Mouse (Mus musculus) kidney, embryonic 14.5 days (tissue): ENCODE results near the gene Oog2. TPM values are rescaled to one million over a fixed set of nuclear protein-coding genes. Genes with fewer than 3 reads are reported as not detected.
"Not testable (repeated sequence)": the region's sequence is repeated elsewhere in the genome, so short reads cannot be mapped to it uniquely, and the experiment has no call there.

ENCODE experiments used
- ATAC-seq: fragments of 200-750 bp; cut with Nextera tagmentation; 2 replicates; pipeline ENCODE4 v1.8.0; 2017; ENCODE audit warnings: moderate number of reproducible peaks, mild to moderate bottlenecking, moderate TSS enrichment, moderate library complexity; ENCODE audit not compliant: low FRiP score, low TSS enrichment
- H3K27ac ChIP-seq: fragments of 300-500 bp; sonication (generic); 2 replicates; pipeline ENCODE4 v1.5.1; 2014; ENCODE audit warnings: low read depth, mild to moderate bottlenecking, low read length, moderate library complexity, mixed read lengths
- H3K27me3 ChIP-seq: fragments of 300-500 bp; sonication (generic); 2 replicates; pipeline ENCODE4 v1.6.1; 2014; ENCODE audit warnings: mild to moderate bottlenecking, low read length; ENCODE audit not compliant: control insufficient read depth, insufficient read depth
- H3K36me3 ChIP-seq: fragments of 300-500 bp; sonication (generic); 2 replicates; pipeline ENCODE4 v1.6.1; 2014; ENCODE audit warnings: low read length, mixed read lengths; ENCODE audit not compliant: control insufficient read depth, insufficient read depth
- H3K4me1 ChIP-seq: fragments of 300-500 bp; sonication (generic); 2 replicates; pipeline ENCODE4 v1.6.1; 2014; ENCODE audit warnings: low read length, mixed read lengths; ENCODE audit not compliant: control insufficient read depth, insufficient read depth
- H3K4me2 ChIP-seq: fragments of 300-500 bp; sonication (generic); replicated peaks from 2 replicates; pipeline ENCODE4 v1.6.1; 2014; ENCODE audit warnings: low read depth, mild to moderate bottlenecking, low read length
- H3K4me3 ChIP-seq: fragments of 300-500 bp; sonication (generic); 2 replicates; pipeline ENCODE4 v1.5.1; 2014; ENCODE audit warnings: mild to moderate bottlenecking, low read length
- H3K9ac ChIP-seq: fragments of 300-500 bp; sonication (generic); 2 replicates; pipeline ENCODE4 v1.6.1; 2014; ENCODE audit warnings: low read depth, mild to moderate bottlenecking, low read length, moderate library complexity
- H3K9me3 ChIP-seq: fragments of 300-500 bp; sonication (generic); 2 replicates; pipeline ENCODE4 v1.6.1; 2016; ENCODE audit warnings: low read length; ENCODE audit not compliant: control insufficient read depth
- WGBS: fragments of 180-500 bp; shearing (Covaris S2); extraction: QIAGEN DNeasy Blood & Tissue Kit; methylation state at CpG from one replicate; pipeline ENCODE4 v1.1.7; 2014; 5-methylcytosine and 5-hydroxymethylcytosine counted together
- polyA plus RNA-seq: library from polyadenylated mRNA; unstranded; fragments of >200 nt; fragmentation: Nextera tagmentation; extraction: Ambion mirVana; gene quantifications from 2 replicates; pipeline ENCODE4 v1.2.1, GENCODE M21; 2014

The Oog2 gene
- not detected in 2 replicates for polyA plus RNA-seq

DNA sequence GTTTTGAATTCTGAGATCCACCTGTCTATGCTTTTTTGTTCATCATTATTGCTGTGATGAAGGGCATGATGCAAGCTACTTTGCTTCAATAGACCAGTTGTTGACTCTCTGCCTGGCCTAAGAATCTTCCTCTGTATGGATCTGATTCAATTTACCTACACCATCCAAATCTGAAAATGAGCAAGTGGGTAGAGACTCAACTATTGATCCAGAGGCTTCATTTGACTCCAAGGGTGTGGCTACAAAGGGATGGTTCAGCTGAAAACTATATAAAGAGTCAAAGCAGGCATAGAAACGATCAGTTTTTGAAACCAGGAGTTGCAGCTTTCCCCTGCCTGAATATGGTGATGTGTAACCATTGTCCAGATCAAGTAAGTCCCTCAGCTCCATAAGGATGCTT, at the start of gene Oog2:
Oog2 (plus strand) TSS at position 301 of the 400 bp plus-strand sequence.
- WGBS: 56% methylated on average over 1 of the region's 1 CpGs
- no peak within 1 kb of the TSS for H3K27ac ChIP-seq

DNA sequence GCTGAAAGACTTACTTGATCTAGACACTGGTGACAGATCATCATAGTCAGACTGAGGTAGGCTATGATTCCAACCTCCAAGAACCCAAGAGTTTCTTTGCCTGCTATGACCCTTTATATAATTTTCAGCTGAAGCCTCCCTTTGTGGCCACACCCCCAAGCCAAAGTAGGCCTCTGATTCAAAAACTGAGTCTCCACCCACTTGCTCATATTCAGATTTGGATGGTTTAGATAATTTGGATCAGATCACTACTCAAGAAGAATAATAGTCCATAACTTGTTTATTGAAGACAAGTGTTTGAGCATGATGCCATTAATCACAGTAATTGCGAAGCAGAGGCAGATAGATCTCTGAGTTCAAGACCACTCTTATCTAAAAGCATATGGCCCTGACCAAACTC, 28.0 kb upstream of the Oog2 start, which contains the start of gene Oog3:
Oog3 (minus strand) TSS at position 101 of the 400 bp plus-strand sequence.
- Histone ChIP-seq H3K4me1 (no peaks in the 10 kb centered on the region), H3K4me3 (no peak within 1 kb of the TSS), H3K36me3 (no peaks in the 10 kb centered on the region), H3K4me2 (no peak within 1 kb of the TSS), H3K9me3 (peaks cover 12% of the 10 kb centered on the region), H3K27ac (no peak within 1 kb of the TSS), H3K9ac (no peak within 1 kb of the TSS), H3K27me3 (no peaks in the 10 kb centered on the region)
- no peak for ATAC-seq
- WGBS: 90% methylated on average over 1 of the region's 1 CpGs

More for the DNA sequence above, at the start of gene Oog2:
- H3K4me2 ChIP-seq: no peak within 1 kb of the TSS
- no peak within 1 kb of the TSS for H3K9ac ChIP-seq
- H3K36me3 ChIP-seq: no peaks in the 10 kb centered on the region
- H3K4me3 ChIP-seq: no peak within 1 kb of the TSS
- ATAC-seq: no peak
- peaks cover 2% of the 10 kb centered on the region; the same call in 1 of the 2 replicates for H3K9me3 ChIP-seq
- H3K4me1 ChIP-seq: no peaks in the 10 kb centered on the region
- H3K27me3 ChIP-seq: no peaks in the 10 kb centered on the region

DNA sequence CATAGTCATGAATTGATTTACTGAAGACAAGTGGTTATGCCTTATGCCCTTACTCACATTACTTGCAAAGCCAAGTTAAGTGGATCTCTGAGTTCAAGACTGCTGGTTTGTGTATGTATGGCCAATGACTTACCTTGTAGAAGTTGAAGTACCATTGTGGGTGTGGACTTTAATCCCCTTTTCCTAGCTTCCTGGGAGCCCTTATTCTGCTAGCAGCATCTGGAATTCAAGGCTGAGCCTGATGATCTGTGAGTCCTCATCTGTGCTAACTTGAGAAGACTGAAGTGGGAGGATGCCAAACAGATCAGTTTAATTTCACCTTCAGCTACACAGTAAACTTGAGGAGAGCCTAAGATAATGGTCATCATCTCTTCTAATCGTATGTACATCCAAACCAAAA, 22.7 kb downstream of the Oog2 start, which contains the start of gene C87977:
C87977 (minus strand) TSS at position 101 of the 400 bp plus-strand sequence.
- H3K27me3 ChIP-seq, H3K4me1 ChIP-seq, H3K36me3 ChIP-seq, H3K4me2 ChIP-seq, ATAC-seq, H3K27ac ChIP-seq, H3K9ac ChIP-seq, H3K9me3 ChIP-seq, H3K4me3 ChIP-seq: not testable (repeated sequence)
- WGBS: 88% methylated on average over 1 of the region's 1 CpGs

Other genes with a start within 250 kb of the Oog2 start
- gene Pramef25, start 239.7 kb upstream of the Oog2 start, polyA plus RNA-seq: not detected in 2 replicates
- gene Gm13101, start 223.8 kb upstream of the Oog2 start, polyA plus RNA-seq: not detected in 2 replicates
- gene Pramef17, start 196.3 kb upstream of the Oog2 start, polyA plus RNA-seq: not detected in 2 replicates
- not detected in 2 replicates for gene Pramel4, start 131.6 kb upstream of the Oog2 start, polyA plus RNA-seq
- gene Gm13102, start 84.2 kb upstream of the Oog2 start, polyA plus RNA-seq: not detected in 2 replicates
- not detected in 2 replicates for gene Oog3, start 28.1 kb upstream of the Oog2 start, polyA plus RNA-seq
- gene C87977, start 22.6 kb downstream of the Oog2 start, polyA plus RNA-seq: not detected in 2 replicates
- gene Pramel5, start 89.8 kb downstream of the Oog2 start, polyA plus RNA-seq: not detected in 2 replicates
- not detected in 2 replicates for gene Gm13128, start 139.5 kb downstream of the Oog2 start, polyA plus RNA-seq
- gene Gm13119, start 167.2 kb downstream of the Oog2 start, polyA plus RNA-seq: not detected in 2 replicates
- gene Pramef20, start 187.2 kb downstream of the Oog2 start, polyA plus RNA-seq: not detected in 2 replicates
- 0.11 and 0.39 TPM in 2 replicates for gene Pramef12, start 217.7 kb downstream of the Oog2 start, polyA plus RNA-seq
- not detected in 2 replicates for gene 1700012P22Rik, start 248.1 kb downstream of the Oog2 start, polyA plus RNA-seq